Mouse (Mus musculus): ENCODE measurements around the gene BC055324.
"Not testable (repeated sequence)": the region's sequence is repeated elsewhere in the genome, so short reads cannot be mapped to it uniquely, and the experiment has no call there.

BC055324 gene

GRCm38 (mm10) chr1:163994721-163995608, at the start of gene BC055324, which contains the start of gene Mettl18:
BC055324 (minus strand) TSS chr1:163994796.
Mettl18 (plus strand) TSS chr1:163994889.
- peak; percentile 77 to 88 for DNase-seq

- DNase-seq: no peak
Observed at GRCm38 (mm10) chr1:164043549-164043948, 49.0 kb upstream of the BC055324 start.

- no peak for DNase-seq
Observed at GRCm38 (mm10) chr1:164040385-164041135, 46.0 kb upstream of the BC055324 start.

- DNase-seq: peak in 1 of 2 experiments; percentile 32
Observed at GRCm38 (mm10) chr1:164027416-164027815, 32.8 kb upstream of the BC055324 start.

- DNase-seq: no peak
Observed at GRCm38 (mm10) chr1:164025685-164026084, 31.1 kb upstream of the BC055324 start.

- DNase-seq: not testable (repeated sequence)
Observed at GRCm38 (mm10) chr1:164022106-164022505, 27.5 kb upstream of the BC055324 start.

GRCm38 (mm10) chr1:164020746-164021145, 26.1 kb upstream of the BC055324 start:
- DNase-seq: not testable (repeated sequence)

GRCm38 (mm10) chr1:164019789-164020188, 25.2 kb upstream of the BC055324 start:
- no peak for DNase-seq

- DNase-seq: no peak
Observed at GRCm38 (mm10) chr1:164018221-164018896, 23.8 kb upstream of the BC055324 start.

GRCm38 (mm10) chr1:164014616-164015015, 20.0 kb upstream of the BC055324 start:
- DNase-seq: no peak

GRCm38 (mm10) chr1:164009235-164009634, 14.6 kb upstream of the BC055324 start:
- peak in 1 of 2 experiments; percentile 44 for DNase-seq

- no peak for DNase-seq
Observed at GRCm38 (mm10) chr1:164004311-164004710, 9.7 kb upstream of the BC055324 start.

GRCm38 (mm10) chr1:164001831-164002452, 7.3 kb upstream of the BC055324 start:
- DNase-seq: no peak

GRCm38 (mm10) chr1:163995609-163995913, 965 bp upstream of the BC055324 start:
- DNase-seq: no peak

GRCm38 (mm10) chr1:163994173-163994720, 349 bp downstream of the BC055324 start:
- no peak for DNase-seq

GRCm38 (mm10) chr1:163992371-163992770, 2.2 kb downstream of the BC055324 start:
- no peak for DNase-seq

- no peak for DNase-seq
Observed at GRCm38 (mm10) chr1:163976515-163976914, 18.1 kb downstream of the BC055324 start.

GRCm38 (mm10) chr1:163975088-163975487, 19.5 kb downstream of the BC055324 start:
- no peak for DNase-seq

- no peak for DNase-seq
Observed at GRCm38 (mm10) chr1:163974471-163974870, 20.1 kb downstream of the BC055324 start.

- DNase-seq: no peak
Observed at GRCm38 (mm10) chr1:163964008-163964689, 30.4 kb downstream of the BC055324 start.

GRCm38 (mm10) chr1:163958036-163958435, 36.6 kb downstream of the BC055324 start:
- DNase-seq: no peak

GRCm38 (mm10) chr1:163953396-163953795, 41.2 kb downstream of the BC055324 start:
- no peak for DNase-seq

All from spleen, adult 18-20 months (tissue).